Mouse (Mus musculus) kidney, postnatal 25 days (tissue): Measurements from ENCODE around the gene Ercc6l2.

ENCODE experiments used
- DNase-seq, 2 experiments: peaks; one replicate each; pipeline ENCODE4 v3.0.0; 2021; ENCODE audit warnings: mixed read lengths in 2 of 2

Gene Ercc6l2

GRCm38 (mm10) chr13:63814746-63815681 is at the start of gene Ercc6l2:
TSS of gene Ercc6l2 (plus strand) at chr13:63815240.
- DNase-seq, result peak; percentile 99

GRCm38 (mm10) chr13:63766065-63766464 is 49.0 kb upstream of the Ercc6l2 start:
- DNase-seq, result no peak

- no peak for DNase-seq
Measured at GRCm38 (mm10) chr13:63771009-63771408, 44.0 kb upstream of the Ercc6l2 start.

GRCm38 (mm10) chr13:63778925-63779324 is 36.1 kb upstream of the Ercc6l2 start:
- no peak for DNase-seq

GRCm38 (mm10) chr13:63779376-63780291 is 35.4 kb upstream of the Ercc6l2 start:
- DNase-seq, result no peak

GRCm38 (mm10) chr13:63792234-63792831 is 22.7 kb upstream of the Ercc6l2 start:
- no peak for DNase-seq

GRCm38 (mm10) chr13:63793345-63794308 is 21.4 kb upstream of the Ercc6l2 start:
- DNase-seq, result no peak

GRCm38 (mm10) chr13:63798677-63799076 is 16.4 kb upstream of the Ercc6l2 start:
- no peak for DNase-seq

- no peak for DNase-seq
Measured at GRCm38 (mm10) chr13:63799940-63800339, 15.1 kb upstream of the Ercc6l2 start.

- DNase-seq, result no peak
Measured at GRCm38 (mm10) chr13:63801289-63801688, 13.8 kb upstream of the Ercc6l2 start.

- DNase-seq, result no peak
Measured at GRCm38 (mm10) chr13:63807233-63807632, 7.8 kb upstream of the Ercc6l2 start.

GRCm38 (mm10) chr13:63807979-63808378 is 7.1 kb upstream of the Ercc6l2 start:
- no peak for DNase-seq

- no peak for DNase-seq
Measured at GRCm38 (mm10) chr13:63811477-63811876, 3.6 kb upstream of the Ercc6l2 start.

GRCm38 (mm10) chr13:63815931-63816330 is 891 bp downstream of the Ercc6l2 start:
- no peak for DNase-seq

- no peak for DNase-seq
Measured at GRCm38 (mm10) chr13:63845758-63846157, 30.7 kb downstream of the Ercc6l2 start.

- no peak for DNase-seq
Measured at GRCm38 (mm10) chr13:63850308-63851011, 35.4 kb downstream of the Ercc6l2 start.

GRCm38 (mm10) chr13:63872585-63873282 is 57.7 kb downstream of the Ercc6l2 start:
- no peak for DNase-seq

- DNase-seq, result no peak
Measured at GRCm38 (mm10) chr13:63877138-63877537, 62.1 kb downstream of the Ercc6l2 start.

GRCm38 (mm10) chr13:63879105-63879863 is 64.2 kb downstream of the Ercc6l2 start:
- no peak for DNase-seq

GRCm38 (mm10) chr13:63879864-63880141 is 64.8 kb downstream of the Ercc6l2 start:
- DNase-seq, result no peak
